Mouse (Mus musculus) midbrain, embryonic 15.5 days (tissue): ENCODE measurements around the gene Helq. TPM values are rescaled to one million over a fixed set of nuclear protein-coding genes. Genes with fewer than 3 reads are reported as not detected.

Experiments used
- ATAC-seq: fragments of 200-750 bp; cut with Nextera tagmentation; replicated peaks from 2 replicates; pipeline ENCODE4 v1.8.0; 2017; ENCODE audit warnings: moderate TSS enrichment
- H3K27ac ChIP-seq: fragments of 300-500 bp; sonication (generic); 2 replicates; pipeline ENCODE4 v1.5.1; 2015; ENCODE audit warnings: mild to moderate bottlenecking, inconsistent platforms
- H3K27me3 ChIP-seq: fragments of 300-500 bp; sonication (generic); replicated peaks from 2 replicates; pipeline ENCODE4 v1.6.1; 2015; ENCODE audit warnings: inconsistent platforms
- H3K36me3 ChIP-seq: fragments of 300-500 bp; sonication (generic); replicated peaks from 2 replicates; pipeline ENCODE4 v1.6.1; 2015; ENCODE audit warnings: inconsistent platforms
- H3K4me1 ChIP-seq: fragments of 300-500 bp; sonication (generic); 2 replicates; pipeline ENCODE4 v1.6.1; 2015; ENCODE audit warnings: inconsistent platforms
- H3K4me2 ChIP-seq: fragments of 300-500 bp; sonication (generic); 2 replicates; pipeline ENCODE4 v1.6.1; 2015; ENCODE audit warnings: inconsistent platforms, mild to moderate bottlenecking, moderate library complexity
- H3K4me3 ChIP-seq: fragments of 300-500 bp; sonication (generic); 2 replicates; pipeline ENCODE4 v1.5.1; 2015; ENCODE audit warnings: mild to moderate bottlenecking, inconsistent platforms
- H3K9ac ChIP-seq: fragments of 300-500 bp; sonication (generic); 2 replicates; pipeline ENCODE4 v1.6.1; 2015; ENCODE audit warnings: mild to moderate bottlenecking, inconsistent platforms
- H3K9me3 ChIP-seq: fragments of 300-500 bp; sonication (generic); 2 replicates; pipeline ENCODE4 v1.6.1; 2016; ENCODE audit warnings: inconsistent platforms
- WGBS: fragments of 180-500 bp; shearing (Covaris S2); methylation state at CpG from one replicate; pipeline ENCODE4 v1.1.7; 2015; ENCODE audit warnings: mixed read lengths; 5-methylcytosine and 5-hydroxymethylcytosine counted together
- polyA plus RNA-seq: library from polyadenylated mRNA; unstranded; fragments of >200 nt; fragmentation: Nextera tagmentation; extraction: Ambion mirVana; gene quantifications from 2 replicates; pipeline ENCODE4 v1.2.1, GENCODE M21; 2015

Gene Helq
- polyA plus RNA-seq, 1 experiment from 2014 or later, result 22.2 TPM

- peaks cover 69% of the 10 kb centered on the region for H3K36me3 ChIP-seq
- 92% methylated on average over 4 of the region's 4 CpGs for WGBS
Observed at GRCm38 (mm10) chr5:100771575-100771974, 26.8 kb downstream of the Helq start.

GRCm38 (mm10) chr5:100766026-100766425 is 32.4 kb downstream of the Helq start:
- no peaks in the 10 kb centered on the region for H3K27me3 ChIP-seq
- no peak overlapping the region for H3K27ac ChIP-seq
- no peak for ATAC-seq
- H3K9ac ChIP-seq, result no peak overlapping the region
- no peaks in the 10 kb centered on the region for H3K4me1 ChIP-seq
- no peaks in the 10 kb centered on the region for H3K9me3 ChIP-seq
- WGBS, result 93% methylated on average over 7 of the region's 7 CpGs
- peaks cover 74% of the 10 kb centered on the region for H3K36me3 ChIP-seq
- H3K4me2 ChIP-seq, result no peak overlapping the region
- H3K4me3 ChIP-seq, result no peak overlapping the region

More at GRCm38 (mm10) chr5:100771575-100771974, 26.8 kb downstream of the Helq start:
- H3K9me3 ChIP-seq, result no peaks in the 10 kb centered on the region
- ATAC-seq, result no peak
- no peaks in the 10 kb centered on the region for H3K27me3 ChIP-seq
- H3K4me3 ChIP-seq, result no peak overlapping the region
- H3K4me2 ChIP-seq, result no peak overlapping the region
- no peak overlapping the region for H3K27ac ChIP-seq
- H3K9ac ChIP-seq, result no peak overlapping the region
- H3K4me1 ChIP-seq, result no peaks in the 10 kb centered on the region

GRCm38 (mm10) chr5:100761736-100762135 is 36.7 kb downstream of the Helq start:
- H3K27ac ChIP-seq, result no peak overlapping the region
- H3K4me2 ChIP-seq, result no peak overlapping the region
- no peak for ATAC-seq
- H3K9ac ChIP-seq, result no peak overlapping the region
- no peaks in the 10 kb centered on the region for H3K27me3 ChIP-seq
- no peak overlapping the region for H3K4me3 ChIP-seq
- H3K9me3 ChIP-seq, result no peaks in the 10 kb centered on the region
- no peaks in the 10 kb centered on the region for H3K4me1 ChIP-seq
- peaks cover 47% of the 10 kb centered on the region for H3K36me3 ChIP-seq
- WGBS, result 93% methylated on average over 7 of the region's 7 CpGs

GRCm38 (mm10) chr5:100760049-100760663 is 38.2 kb downstream of the Helq start:
- Histone ChIP-seq H3K4me1 (no peaks in the 10 kb centered on the region), H3K9ac (no peak overlapping the region), H3K36me3 (peaks cover 33% of the 10 kb centered on the region; the same call in 1 of the 2 replicates), H3K4me3 (no peak overlapping the region), H3K27me3 (no peaks in the 10 kb centered on the region), H3K9me3 (no peaks in the 10 kb centered on the region), H3K27ac (no peak overlapping the region), H3K4me2 (no peak overlapping the region)
- 88% methylated on average over 10 of the region's 10 CpGs for WGBS
- no peak for ATAC-seq

GRCm38 (mm10) chr5:100758121-100758520 is 40.3 kb downstream of the Helq start:
- no peak for ATAC-seq
- Histone ChIP-seq H3K4me3 (no peak overlapping the region), H3K36me3 (peaks cover 18% of the 10 kb centered on the region; the same call in 1 of the 2 replicates), H3K4me1 (no peaks in the 10 kb centered on the region), H3K27me3 (no peaks in the 10 kb centered on the region), H3K9me3 (no peaks in the 10 kb centered on the region), H3K27ac (no peak overlapping the region), H3K4me2 (no peak overlapping the region), H3K9ac (no peak overlapping the region)
- 95% methylated on average over 5 of the region's 5 CpGs for WGBS

GRCm38 (mm10) chr5:100753407-100753806 is 45.0 kb downstream of the Helq start:
- Histone ChIP-seq H3K36me3 (no peaks in the 10 kb centered on the region), H3K4me2 (no peak overlapping the region), H3K27ac (no peak overlapping the region), H3K9me3 (no peaks in the 10 kb centered on the region), H3K9ac (no peak overlapping the region), H3K4me3 (no peak overlapping the region), H3K4me1 (no peaks in the 10 kb centered on the region), H3K27me3 (no peaks in the 10 kb centered on the region)
- WGBS, result 51% methylated on average over 7 of the region's 7 CpGs
- no peak for ATAC-seq

- no peaks in the 10 kb centered on the region for H3K36me3 ChIP-seq
- no peak overlapping the region for H3K27ac ChIP-seq
- H3K4me3 ChIP-seq, result no peak overlapping the region
- no peak overlapping the region for H3K4me2 ChIP-seq
- no peak overlapping the region for H3K9ac ChIP-seq
- H3K27me3 ChIP-seq, result no peaks in the 10 kb centered on the region
- H3K4me1 ChIP-seq, result no peaks in the 10 kb centered on the region
- ATAC-seq, result no peak
- H3K9me3 ChIP-seq, result no peaks in the 10 kb centered on the region
- WGBS, result 40% methylated on average over 4 of the region's 4 CpGs
Observed at GRCm38 (mm10) chr5:100751655-100752054, 46.7 kb downstream of the Helq start.

- 82% methylated on average over 10 of the region's 10 CpGs for WGBS
- Histone ChIP-seq H3K9ac (no peak overlapping the region), H3K36me3 (no peaks in the 10 kb centered on the region), H3K4me1 (no peaks in the 10 kb centered on the region), H3K27ac (no peak overlapping the region), H3K4me2 (no peak overlapping the region), H3K9me3 (no peaks in the 10 kb centered on the region), H3K4me3 (no peak overlapping the region), H3K27me3 (no peaks in the 10 kb centered on the region)
- ATAC-seq, result no peak
Observed at GRCm38 (mm10) chr5:100750617-100751255, 47.7 kb downstream of the Helq start.

- no peak overlapping the region for H3K27ac ChIP-seq
- H3K4me2 ChIP-seq, result no peak overlapping the region
- no peak overlapping the region for H3K9ac ChIP-seq
- no peaks in the 10 kb centered on the region for H3K36me3 ChIP-seq
- H3K9me3 ChIP-seq, result no peaks in the 10 kb centered on the region
- no peak for ATAC-seq
- WGBS, result 92% methylated on average over 8 of the region's 8 CpGs
- no peaks in the 10 kb centered on the region for H3K27me3 ChIP-seq
- H3K4me3 ChIP-seq, result no peak overlapping the region
- H3K4me1 ChIP-seq, result no peaks in the 10 kb centered on the region
Observed at GRCm38 (mm10) chr5:100738802-100739201, 59.6 kb downstream of the Helq start.

GRCm38 (mm10) chr5:100736919-100737318 is 61.5 kb downstream of the Helq start:
- Histone ChIP-seq H3K9me3 (no peaks in the 10 kb centered on the region), H3K4me2 (no peak overlapping the region), H3K9ac (no peak overlapping the region), H3K4me3 (no peak overlapping the region), H3K4me1 (no peaks in the 10 kb centered on the region), H3K36me3 (no peaks in the 10 kb centered on the region), H3K27ac (no peak overlapping the region), H3K27me3 (no peaks in the 10 kb centered on the region)
- no peak for ATAC-seq
- 83% methylated on average over 8 of the region's 8 CpGs for WGBS

GRCm38 (mm10) chr5:100734535-100734934 is 63.9 kb downstream of the Helq start:
- WGBS, result 95% methylated on average over 4 of the region's 4 CpGs
- no peaks in the 10 kb centered on the region for H3K9me3 ChIP-seq
- H3K4me3 ChIP-seq, result no peak overlapping the region
- H3K9ac ChIP-seq, result no peak overlapping the region
- no peaks in the 10 kb centered on the region for H3K36me3 ChIP-seq
- no peak overlapping the region for H3K4me2 ChIP-seq
- no peak overlapping the region for H3K27ac ChIP-seq
- no peak for ATAC-seq
- H3K27me3 ChIP-seq, result no peaks in the 10 kb centered on the region
- no peaks in the 10 kb centered on the region for H3K4me1 ChIP-seq

- Histone ChIP-seq H3K9me3 (no peaks in the 10 kb centered on the region), H3K4me3 (no peak overlapping the region), H3K9ac (no peak overlapping the region), H3K27me3 (no peaks in the 10 kb centered on the region), H3K27ac (no peak overlapping the region), H3K4me2 (no peak overlapping the region), H3K4me1 (no peaks in the 10 kb centered on the region), H3K36me3 (no peaks in the 10 kb centered on the region)
- ATAC-seq, result no peak
- whole genome bisulfite sequencing, result 88% methylated on average over 13 of the region's 13 CpGs
Observed at GRCm38 (mm10) chr5:100728757-100729156, 69.6 kb downstream of the Helq start.

GRCm38 (mm10) chr5:100726001-100726400 is 72.4 kb downstream of the Helq start:
- ATAC-seq, result no peak
- H3K4me2 ChIP-seq, result no peak overlapping the region
- H3K9me3 ChIP-seq, result no peaks in the 10 kb centered on the region
- H3K27me3 ChIP-seq, result no peaks in the 10 kb centered on the region
- 82% methylated on average over 4 of the region's 4 CpGs for WGBS
- H3K9ac ChIP-seq, result no peak overlapping the region
- H3K36me3 ChIP-seq, result no peaks in the 10 kb centered on the region
- H3K27ac ChIP-seq, result no peak overlapping the region
- H3K4me3 ChIP-seq, result no peak overlapping the region
- H3K4me1 ChIP-seq, result no peaks in the 10 kb centered on the region
